1 mouse cellular context compared by ENCODE assay signal in genomic region chr16:91086642-91087306, GRCm38 (mm10).
A peak's percentile ranks its signal among the peaks of the same experiment; 100 is the strongest.
TF ChIP-seq lines count a peak whose summit lies in the region.

No protein-coding gene starts in this region.

TF ChIP-seq in MEL, 35 proteins besides CTCF, POLR2A, EP300 and RAD21 (continued from another document):
- no peak for TF ChIP-seq E2F4 (IDR thresholded peaks at IDR 0.05; ENCODE audit: borderline replicate concordance, low read depth, low read length)
- TF ChIP-seq NRF1 (IDR thresholded peaks at IDR 0.05; ENCODE audit: insufficient read depth, low read depth, low read length, poor library complexity, severe bottlenecking), result no peak
- no peak for TF ChIP-seq POLR2AphosphoS5 (IDR thresholded peaks at IDR 0.05; ENCODE audit: borderline replicate concordance, low read depth, low read length)
- TF ChIP-seq SMC3 (IDR thresholded peaks at IDR 0.05; ENCODE audit: low read depth, low read length), result peak; percentile 23; the same call in 1 of the 2 replicates
- peak; percentile 67; the same call in 1 of the 2 replicates for TF ChIP-seq RCOR1 (IDR thresholded peaks at IDR 0.05; ENCODE audit: low read depth, low read length)
TF ChIP-seq in MEL: peak in this region for 13.
